Mouse (Mus musculus) midbrain, embryonic 15.5 days (tissue): Measurements from ENCODE around the gene Plekhm3. TPM values are rescaled to one million over a fixed set of nuclear protein-coding genes. Genes with fewer than 3 reads are reported as not detected.

Experiments
- ATAC-seq: fragments of 200-750 bp; cut with Nextera tagmentation; replicated peaks from 2 replicates; pipeline ENCODE4 v1.8.0; 2017; ENCODE audit warnings: moderate TSS enrichment
- H3K27ac ChIP-seq: fragments of 300-500 bp; sonication (generic); 2 replicates; pipeline ENCODE4 v1.5.1; 2015; ENCODE audit warnings: mild to moderate bottlenecking, inconsistent platforms
- H3K27me3 ChIP-seq: fragments of 300-500 bp; sonication (generic); replicated peaks from 2 replicates; pipeline ENCODE4 v1.6.1; 2015; ENCODE audit warnings: inconsistent platforms
- H3K36me3 ChIP-seq: fragments of 300-500 bp; sonication (generic); replicated peaks from 2 replicates; pipeline ENCODE4 v1.6.1; 2015; ENCODE audit warnings: inconsistent platforms
- H3K4me1 ChIP-seq: fragments of 300-500 bp; sonication (generic); 2 replicates; pipeline ENCODE4 v1.6.1; 2015; ENCODE audit warnings: inconsistent platforms
- H3K4me2 ChIP-seq: fragments of 300-500 bp; sonication (generic); 2 replicates; pipeline ENCODE4 v1.6.1; 2015; ENCODE audit warnings: inconsistent platforms, mild to moderate bottlenecking, moderate library complexity
- H3K4me3 ChIP-seq: fragments of 300-500 bp; sonication (generic); 2 replicates; pipeline ENCODE4 v1.5.1; 2015; ENCODE audit warnings: mild to moderate bottlenecking, inconsistent platforms
- H3K9ac ChIP-seq: fragments of 300-500 bp; sonication (generic); 2 replicates; pipeline ENCODE4 v1.6.1; 2015; ENCODE audit warnings: mild to moderate bottlenecking, inconsistent platforms
- H3K9me3 ChIP-seq: fragments of 300-500 bp; sonication (generic); 2 replicates; pipeline ENCODE4 v1.6.1; 2016; ENCODE audit warnings: inconsistent platforms
- WGBS: fragments of 180-500 bp; shearing (Covaris S2); methylation state at CpG from one replicate; pipeline ENCODE4 v1.1.7; 2015; ENCODE audit warnings: mixed read lengths; 5-methylcytosine and 5-hydroxymethylcytosine counted together
- polyA plus RNA-seq: library from polyadenylated mRNA; unstranded; fragments of >200 nt; fragmentation: Nextera tagmentation; extraction: Ambion mirVana; gene quantifications from 2 replicates; pipeline ENCODE4 v1.2.1, GENCODE M21; 2015

Plekhm3 gene
- polyA plus RNA-seq, 1 experiment from 2014 or later, result 12.5 TPM

- H3K9me3 ChIP-seq, result no peaks in the 10 kb centered on the region
- H3K9ac ChIP-seq, result no peak overlapping the region
- no peak overlapping the region for H3K4me2 ChIP-seq
- 76% methylated on average over 1 of the region's 1 CpGs for WGBS
- H3K4me1 ChIP-seq, result no peaks in the 10 kb centered on the region
- H3K36me3 ChIP-seq, result no peaks in the 10 kb centered on the region
- no peak overlapping the region for H3K4me3 ChIP-seq
- ATAC-seq, result no peak
- H3K27me3 ChIP-seq, result no peaks in the 10 kb centered on the region
- H3K27ac ChIP-seq, result no peak overlapping the region
Measured at GRCm38 (mm10) chr1:64840930-64841329, 115.7 kb downstream of the Plekhm3 start.

- no peak overlapping the region for H3K4me2 ChIP-seq
- H3K4me1 ChIP-seq, result no peaks in the 10 kb centered on the region
- WGBS, result 94% methylated on average over 5 of the region's 5 CpGs
- no peak for ATAC-seq
- H3K27ac ChIP-seq, result no peak overlapping the region
- no peaks in the 10 kb centered on the region for H3K27me3 ChIP-seq
- no peaks in the 10 kb centered on the region for H3K9me3 ChIP-seq
- no peaks in the 10 kb centered on the region for H3K36me3 ChIP-seq
- H3K4me3 ChIP-seq, result no peak overlapping the region
- no peak overlapping the region for H3K9ac ChIP-seq
Measured at GRCm38 (mm10) chr1:64836584-64836983, 120.0 kb downstream of the Plekhm3 start.

DNA sequence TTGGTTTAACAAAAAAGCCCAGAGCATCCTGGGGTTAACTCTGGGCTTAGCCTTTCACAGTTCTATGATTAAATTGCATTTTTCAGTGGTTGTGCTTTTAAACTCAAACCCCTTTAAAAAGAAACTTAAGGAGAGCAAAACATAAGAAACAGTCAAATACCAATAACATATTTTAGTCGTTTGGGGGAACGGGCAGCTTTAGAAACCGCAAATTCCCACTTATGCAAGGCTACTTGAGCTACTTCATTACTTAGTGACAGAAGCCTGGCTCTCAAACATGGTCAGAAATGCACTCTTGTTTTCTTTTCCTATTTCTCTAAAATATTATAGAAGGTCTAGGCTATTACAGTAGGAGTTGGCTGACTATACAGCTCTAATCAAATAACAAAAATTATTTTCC, 120.5 kb downstream of the Plekhm3 start:
- WGBS, result 49% methylated on average over 3 of the region's 3 CpGs
- Histone ChIP-seq H3K36me3 (no peaks in the 10 kb centered on the region), H3K9me3 (no peaks in the 10 kb centered on the region), H3K27me3 (no peaks in the 10 kb centered on the region), H3K4me3 (no peak overlapping the region), H3K4me1 (no peaks in the 10 kb centered on the region), H3K4me2 (no peak overlapping the region), H3K27ac (no peak overlapping the region), H3K9ac (no peak overlapping the region)
- ATAC-seq, result no peak

- Histone ChIP-seq H3K4me2 (no peak overlapping the region), H3K9me3 (no peaks in the 10 kb centered on the region), H3K4me3 (no peak overlapping the region), H3K27ac (no peak overlapping the region), H3K4me1 (no peaks in the 10 kb centered on the region), H3K27me3 (no peaks in the 10 kb centered on the region), H3K9ac (no peak overlapping the region), H3K36me3 (no peaks in the 10 kb centered on the region)
- no peak for ATAC-seq
- 81% methylated on average over 2 of the region's 2 CpGs for WGBS
Measured at GRCm38 (mm10) chr1:64831552-64831951, 125.1 kb downstream of the Plekhm3 start.

- no peaks in the 10 kb centered on the region for H3K4me1 ChIP-seq
- no peaks in the 10 kb centered on the region for H3K9me3 ChIP-seq
- no peak overlapping the region for H3K27ac ChIP-seq
- H3K27me3 ChIP-seq, result no peaks in the 10 kb centered on the region
- no peak for ATAC-seq
- no peaks in the 10 kb centered on the region for H3K36me3 ChIP-seq
- 69% methylated on average over 5 of the region's 5 CpGs for WGBS
- H3K4me2 ChIP-seq, result no peak overlapping the region
- no peak overlapping the region for H3K4me3 ChIP-seq
- H3K9ac ChIP-seq, result no peak overlapping the region
Measured at GRCm38 (mm10) chr1:64827434-64827833, 129.2 kb downstream of the Plekhm3 start.

DNA sequence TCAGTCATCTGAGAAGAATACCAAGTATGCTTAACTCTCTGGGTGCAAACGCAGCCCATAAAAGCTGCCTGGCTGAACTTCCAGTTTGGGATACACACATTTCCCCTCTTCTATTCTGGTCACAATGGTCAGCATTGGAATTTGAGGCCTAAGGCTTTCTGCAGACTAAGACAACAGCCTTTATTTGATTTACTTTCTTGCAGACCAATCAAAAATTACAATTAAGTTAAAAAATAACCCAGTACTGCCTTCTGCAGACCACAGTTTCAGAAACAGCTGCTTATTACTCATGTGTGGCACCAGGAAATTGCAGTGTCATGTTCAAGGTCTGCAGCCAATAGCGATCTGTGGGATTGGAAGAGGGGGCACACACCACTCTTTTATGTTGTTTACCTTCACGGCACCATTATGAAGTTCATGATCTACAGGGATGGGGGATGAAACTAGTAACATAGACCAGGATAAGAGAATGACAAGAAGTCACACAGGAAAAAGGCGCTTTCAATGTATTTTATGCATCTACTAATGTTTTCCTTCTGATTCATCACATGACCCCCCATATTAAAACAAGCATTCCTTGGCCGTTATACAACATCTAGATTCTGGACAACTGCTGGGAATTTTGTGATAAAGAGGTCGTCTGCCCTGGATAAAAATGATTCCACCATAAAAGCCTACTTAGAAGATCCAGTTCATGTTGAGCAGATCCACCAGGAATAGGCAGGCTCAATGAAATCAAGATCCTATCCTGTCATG, 130.1 kb downstream of the Plekhm3 start:
- Histone ChIP-seq H3K9me3 (no peaks in the 10 kb centered on the region), H3K4me3 (no peak overlapping the region), H3K9ac (no peak overlapping the region), H3K27ac (no peak overlapping the region), H3K4me2 (no peak overlapping the region), H3K4me1 (no peaks in the 10 kb centered on the region), H3K36me3 (no peaks in the 10 kb centered on the region), H3K27me3 (no peaks in the 10 kb centered on the region)
- WGBS, result 90% methylated on average over 6 of the region's 6 CpGs
- no peak for ATAC-seq

GRCm38 (mm10) chr1:64823564-64823963, 133.1 kb downstream of the Plekhm3 start:
- Histone ChIP-seq H3K9me3 (no peaks in the 10 kb centered on the region), H3K4me3 (no peak overlapping the region), H3K4me1 (no peaks in the 10 kb centered on the region), H3K36me3 (no peaks in the 10 kb centered on the region), H3K9ac (no peak overlapping the region), H3K27ac (no peak overlapping the region), H3K4me2 (no peak overlapping the region), H3K27me3 (no peaks in the 10 kb centered on the region)
- no peak for ATAC-seq
- 81% methylated on average over 6 of the region's 6 CpGs for WGBS

- no peak for ATAC-seq
- Histone ChIP-seq H3K9me3 (no peaks in the 10 kb centered on the region), H3K4me1 (no peaks in the 10 kb centered on the region), H3K27ac (no peak overlapping the region), H3K4me2 (no peak overlapping the region), H3K4me3 (no peak overlapping the region), H3K27me3 (no peaks in the 10 kb centered on the region), H3K36me3 (no peaks in the 10 kb centered on the region), H3K9ac (no peak overlapping the region)
- WGBS, result 83% methylated on average over 5 of the region's 5 CpGs
Measured at GRCm38 (mm10) chr1:64817709-64818108, 138.9 kb downstream of the Plekhm3 start.

DNA sequence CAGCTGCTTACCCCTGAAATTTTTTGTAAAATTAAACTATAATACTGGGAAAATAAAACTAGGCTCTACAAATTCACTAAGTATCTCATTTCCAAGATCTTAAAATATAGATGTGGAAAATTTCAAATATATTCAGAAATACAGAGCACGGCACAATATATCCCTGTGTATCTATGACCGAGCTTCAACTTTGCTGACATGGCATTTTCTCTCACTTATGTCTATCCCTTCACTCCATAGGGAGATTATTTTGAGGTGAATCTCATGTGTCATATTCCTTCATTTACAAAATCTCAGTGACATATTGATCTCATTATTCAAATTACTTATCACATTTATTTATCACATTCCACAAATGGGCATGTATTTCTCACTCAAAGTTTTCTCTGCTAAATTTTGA, 143.4 kb downstream of the Plekhm3 start:
- no peak overlapping the region for H3K9ac ChIP-seq
- no peak overlapping the region for H3K4me2 ChIP-seq
- 93% methylated on average over 2 of the region's 2 CpGs for WGBS
- no peak overlapping the region for H3K27ac ChIP-seq
- ATAC-seq, result no peak
- no peak overlapping the region for H3K4me3 ChIP-seq
- H3K36me3 ChIP-seq, result no peaks in the 10 kb centered on the region
- no peaks in the 10 kb centered on the region for H3K4me1 ChIP-seq
- H3K9me3 ChIP-seq, result no peaks in the 10 kb centered on the region
- H3K27me3 ChIP-seq, result no peaks in the 10 kb centered on the region

DNA sequence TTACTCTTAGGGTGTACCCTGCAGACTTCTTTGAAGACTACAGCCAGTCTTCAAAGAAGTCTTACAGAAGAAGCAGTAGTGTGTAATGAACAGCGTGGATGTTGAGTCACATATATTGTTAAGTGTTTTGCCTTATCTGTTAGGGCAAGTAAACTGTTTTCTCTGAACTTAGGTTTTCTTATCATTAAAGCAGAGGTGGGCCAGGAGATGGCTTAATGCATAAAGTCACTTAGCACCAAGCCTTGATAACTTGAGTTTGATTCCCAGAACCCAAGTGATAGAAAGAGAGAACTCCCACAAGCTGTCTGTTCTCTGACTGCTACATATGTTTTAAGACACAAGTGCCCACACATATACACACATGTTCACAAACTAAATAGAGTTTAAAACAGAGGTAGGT, 144.7 kb downstream of the Plekhm3 start:
- no peaks in the 10 kb centered on the region for H3K27me3 ChIP-seq
- H3K27ac ChIP-seq, result no peak overlapping the region
- no peaks in the 10 kb centered on the region for H3K36me3 ChIP-seq
- WGBS, result 97% methylated on average over 1 of the region's 1 CpGs
- H3K9ac ChIP-seq, result no peak overlapping the region
- no peak overlapping the region for H3K4me3 ChIP-seq
- no peaks in the 10 kb centered on the region for H3K9me3 ChIP-seq
- no peaks in the 10 kb centered on the region for H3K4me1 ChIP-seq
- H3K4me2 ChIP-seq, result no peak overlapping the region
- no peak for ATAC-seq

DNA sequence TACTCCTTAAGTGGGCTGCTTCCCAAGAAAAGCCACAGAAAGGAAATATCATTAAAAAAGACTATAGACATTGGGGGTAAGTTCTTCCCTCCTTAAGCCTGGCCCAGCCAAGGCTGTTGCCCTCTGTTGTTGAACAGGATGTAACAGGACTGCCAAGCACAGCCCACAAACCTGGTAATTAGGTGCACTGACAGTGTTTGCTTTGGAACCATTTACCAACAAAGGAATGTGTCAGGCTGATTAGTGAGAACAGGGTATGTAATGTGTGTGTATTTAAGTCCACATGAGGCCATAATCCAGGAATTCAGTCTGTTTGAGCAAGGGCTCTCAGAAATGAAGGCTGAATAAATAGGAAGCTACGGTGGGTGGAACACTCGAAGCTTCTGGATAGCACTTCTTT, 147.5 kb downstream of the Plekhm3 start:
- Histone ChIP-seq H3K4me3 (no peak overlapping the region), H3K4me2 (no peak overlapping the region), H3K27me3 (no peaks in the 10 kb centered on the region), H3K27ac (no peak overlapping the region), H3K4me1 (no peaks in the 10 kb centered on the region), H3K9ac (no peak overlapping the region), H3K9me3 (no peaks in the 10 kb centered on the region), H3K36me3 (no peaks in the 10 kb centered on the region)
- no peak for ATAC-seq
- WGBS, result 63% methylated on average over 2 of the region's 2 CpGs

DNA sequence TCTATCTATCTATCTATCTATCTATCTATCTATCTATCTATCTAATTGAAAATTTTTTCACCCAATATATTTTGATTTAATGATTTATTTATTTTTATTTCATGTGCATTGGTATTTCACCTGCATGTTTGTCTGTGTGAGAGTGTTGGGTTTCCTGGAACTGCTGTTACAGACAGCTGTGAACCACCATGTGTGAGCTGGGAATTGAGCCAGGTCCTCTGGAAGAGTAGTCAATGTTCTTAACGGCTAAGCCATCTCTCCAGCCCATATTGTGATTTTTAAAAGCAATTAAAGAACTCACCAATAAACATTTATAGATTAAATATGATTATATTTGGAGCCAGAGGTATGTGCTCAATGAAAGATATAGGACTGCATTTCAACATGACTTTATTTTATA, 148.9 kb downstream of the Plekhm3 start:
- Histone ChIP-seq H3K9me3 (no peaks in the 10 kb centered on the region), H3K4me2 (no peak overlapping the region), H3K4me3 (no peak overlapping the region), H3K27me3 (no peaks in the 10 kb centered on the region), H3K9ac (no peak overlapping the region), H3K4me1 (no peaks in the 10 kb centered on the region), H3K36me3 (no peaks in the 10 kb centered on the region), H3K27ac (no peak overlapping the region)
- WGBS, result 81% methylated on average over 1 of the region's 1 CpGs
- no peak for ATAC-seq

DNA sequence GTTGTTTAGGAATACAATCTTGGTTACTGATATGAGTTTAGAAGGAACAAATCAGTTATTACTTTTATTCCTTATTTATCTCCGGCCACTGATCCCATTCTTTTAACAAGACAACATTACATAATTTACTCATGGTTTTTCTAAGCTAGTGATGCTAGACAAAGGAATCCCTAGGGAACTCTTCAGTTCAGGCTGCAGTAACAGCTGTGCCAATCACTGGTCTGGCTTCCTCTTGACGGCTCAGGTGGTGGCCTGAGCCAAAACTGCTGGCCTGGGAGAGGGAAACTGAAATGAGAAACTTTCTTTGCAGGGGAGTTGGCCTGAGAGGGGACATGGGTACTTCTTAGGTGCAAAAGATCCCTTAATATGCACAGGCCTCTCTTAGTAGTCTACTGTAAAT, 151.4 kb downstream of the Plekhm3 start:
- no peak overlapping the region for H3K9ac ChIP-seq
- no peak overlapping the region for H3K4me3 ChIP-seq
- H3K4me2 ChIP-seq, result no peak overlapping the region
- no peak for ATAC-seq
- WGBS, result 41% methylated on average over 2 of the region's 2 CpGs
- H3K27ac ChIP-seq, result no peak overlapping the region
- no peaks in the 10 kb centered on the region for H3K27me3 ChIP-seq
- no peaks in the 10 kb centered on the region for H3K36me3 ChIP-seq
- H3K9me3 ChIP-seq, result no peaks in the 10 kb centered on the region
- H3K4me1 ChIP-seq, result no peaks in the 10 kb centered on the region
